In genomic region chr11:7944373-7944772, GRCm38 (mm10) we compare ENCODE assay signal across 23 mouse cellular contexts.
"Had no signal": no experiment of that assay in that cellular context is flagged by ENCODE, and none has a peak within 500 bp of the region (broad histone marks: within the 10 kb centered on the region; RNA-seq: fewer than 3 reads in every experiment).

No protein-coding gene starts in this region.

- H3K4me3 ChIP-seq: embryonic facial prominence, embryonic 10.5 days; embryonic facial prominence, embryonic 12.5 days; embryonic facial prominence, embryonic 13.5 days; embryonic facial prominence, embryonic 15.5 days; erythroblast, embryonic 14.5 days; forebrain, embryonic 10.5 days; forebrain, embryonic 12.5 days; forebrain, embryonic 13.5 days; forebrain, embryonic 15.5 days; gastrocnemius, adult 2 months; heart, adult 2 months had no signal

- H3K4me2 ChIP-seq: embryonic facial prominence, embryonic 12.5 days; embryonic facial prominence, embryonic 13.5 days; embryonic facial prominence, embryonic 15.5 days; forebrain, embryonic 12.5 days; forebrain, embryonic 13.5 days; forebrain, embryonic 15.5 days had no signal

- H3K36me3 ChIP-seq: embryonic facial prominence, embryonic 10.5 days; embryonic facial prominence, embryonic 12.5 days; embryonic facial prominence, embryonic 13.5 days; embryonic facial prominence, embryonic 15.5 days; forebrain, embryonic 10.5 days; forebrain, embryonic 12.5 days; forebrain, embryonic 15.5 days had no signal

- H3K27ac ChIP-seq: embryonic facial prominence, embryonic 10.5 days; embryonic facial prominence, embryonic 12.5 days; embryonic facial prominence, embryonic 13.5 days; embryonic facial prominence, embryonic 15.5 days; forebrain, embryonic 10.5 days; forebrain, embryonic 12.5 days; forebrain, embryonic 13.5 days; forebrain, embryonic 15.5 days; gastrocnemius, adult 2 months; heart, adult 2 months had no signal

- H3K4me1 ChIP-seq: embryonic facial prominence, embryonic 12.5 days; embryonic facial prominence, embryonic 15.5 days; forebrain, embryonic 10.5 days; forebrain, embryonic 12.5 days; forebrain, embryonic 13.5 days; forebrain, embryonic 15.5 days had no signal

- ATAC-seq: forebrain, embryonic 13.5 days; forebrain, embryonic 14.5 days; forebrain, embryonic 15.5 days; forebrain, embryonic 16.5 days; forebrain, postnatal 0 days had no signal

- H3K27me3 ChIP-seq: embryonic facial prominence, embryonic 12.5 days; embryonic facial prominence, embryonic 13.5 days; embryonic facial prominence, embryonic 15.5 days; forebrain, embryonic 12.5 days; forebrain, embryonic 13.5 days; forebrain, embryonic 15.5 days had no signal

- DNase-seq: cerebellum, adult 8-10 months; cerebellum, adult 9-10 months; cerebellum, adult 9-11 months; cerebellum, postnatal 14 days; cerebellum, postnatal 25 days; cerebellum, postnatal 36 days; embryo, embryonic 11 days; forebrain, postnatal 0 days; gastrocnemius, postnatal 10 days; gastrocnemius, postnatal 14 days had no signal

- H3K9me3 ChIP-seq: embryonic facial prominence, embryonic 10.5 days; embryonic facial prominence, embryonic 12.5 days; embryonic facial prominence, embryonic 13.5 days; embryonic facial prominence, embryonic 15.5 days; forebrain, embryonic 10.5 days; forebrain, embryonic 12.5 days; forebrain, embryonic 13.5 days; forebrain, embryonic 15.5 days had no signal

- H3K9ac ChIP-seq: embryonic facial prominence, embryonic 12.5 days; embryonic facial prominence, embryonic 13.5 days; embryonic facial prominence, embryonic 15.5 days; forebrain, embryonic 12.5 days; forebrain, embryonic 13.5 days; forebrain, embryonic 15.5 days; forebrain, postnatal 0 days had no signal
